Mouse (Mus musculus) midbrain, embryonic 11.5 days (tissue): ENCODE results near the gene Fam117b. TPM values are rescaled to one million over a fixed set of nuclear protein-coding genes. Genes with fewer than 3 reads are reported as not detected.

Experiments
- ATAC-seq: fragments of 200-750 bp; cut with Nextera tagmentation; 2 replicates; pipeline ENCODE4 v1.8.0; 2017; ENCODE audit warnings: moderate TSS enrichment, moderate library complexity; ENCODE audit not compliant: low FRiP score
- DNase-seq: peaks from one replicate; pipeline ENCODE4 v3.0.0; 2015; ENCODE audit warnings: low spot score; ENCODE audit errors: missing footprints
- H3K27ac ChIP-seq: fragments of 300-500 bp; sonication (generic); 2 replicates; pipeline ENCODE4 v1.5.1; 2014; ENCODE audit warnings: low read depth, low read length
- H3K27me3 ChIP-seq: fragments of 300-500 bp; sonication (generic); 2 replicates; pipeline ENCODE4 v1.6.1; 2014; ENCODE audit warnings: mild to moderate bottlenecking, low read length, moderate library complexity, mixed read lengths; ENCODE audit not compliant: control insufficient read depth, insufficient read depth
- H3K36me3 ChIP-seq: fragments of 300-500 bp; sonication (generic); 2 replicates; pipeline ENCODE4 v1.6.1; 2014; ENCODE audit warnings: mild to moderate bottlenecking, low read length, moderate library complexity, mixed read lengths; ENCODE audit not compliant: control insufficient read depth, insufficient read depth
- H3K4me1 ChIP-seq: fragments of 300-500 bp; sonication (generic); 2 replicates; pipeline ENCODE4 v1.6.1; 2014; ENCODE audit warnings: low read length; ENCODE audit not compliant: control insufficient read depth, insufficient read depth
- H3K4me2 ChIP-seq: fragments of 300-500 bp; sonication (generic); 2 replicates; pipeline ENCODE4 v1.6.1; 2014; ENCODE audit warnings: mild to moderate bottlenecking, moderate library complexity
- H3K4me3 ChIP-seq: fragments of 300-500 bp; sonication (generic); 2 replicates; pipeline ENCODE4 v1.5.1; 2014; ENCODE audit warnings: low read depth, low read length
- H3K9ac ChIP-seq: fragments of 300-500 bp; sonication (generic); 2 replicates; pipeline ENCODE4 v1.6.1; 2014; ENCODE audit warnings: low read length
- H3K9me3 ChIP-seq: fragments of 300-500 bp; sonication (generic); 2 replicates; pipeline ENCODE4 v1.6.1; 2016; ENCODE audit warnings: low read length; ENCODE audit not compliant: control insufficient read depth
- WGBS: fragments of 180-500 bp; shearing (Covaris S2); extraction: QIAGEN DNeasy Blood & Tissue Kit; methylation state at CpG from one replicate; pipeline ENCODE4 v1.1.7; 2014; 5-methylcytosine and 5-hydroxymethylcytosine counted together
- polyA plus RNA-seq: library from polyadenylated mRNA; unstranded; fragments of >200 nt; fragmentation: Nextera tagmentation; extraction: Ambion mirVana; gene quantifications from 2 replicates; pipeline ENCODE4 v1.2.1, GENCODE M21; 2014

Fam117b gene
- polyA plus RNA-seq, 1 experiment from 2014 or later: 14.6 TPM

DNA sequence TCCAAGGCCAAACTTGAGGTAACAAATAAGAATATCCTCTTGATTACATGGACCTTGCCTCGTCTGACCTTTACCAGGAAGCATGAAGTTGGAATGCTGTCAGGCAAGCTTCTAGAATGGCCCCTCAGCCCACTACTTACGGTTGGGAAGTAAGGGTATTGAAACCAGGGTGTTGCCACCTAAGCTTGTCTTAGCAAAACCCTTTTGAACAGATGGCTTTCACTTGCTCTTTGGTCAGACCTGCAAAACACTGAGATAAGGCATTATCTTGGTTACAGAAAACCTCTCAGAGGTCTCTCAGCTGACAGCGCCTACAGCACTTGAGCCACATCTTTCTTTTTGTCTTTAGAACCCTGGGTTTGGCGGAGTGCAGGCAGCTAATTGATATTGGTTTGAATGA, 18.8 kb upstream of the Fam117b start:
- Histone ChIP-seq H3K27ac (no peak overlapping the region), H3K27me3 (no peaks in the 10 kb centered on the region), H3K9me3 (no peaks in the 10 kb centered on the region), H3K36me3 (no peaks in the 10 kb centered on the region), H3K4me1 (no peaks in the 10 kb centered on the region), H3K9ac (no peak overlapping the region), H3K4me2 (no peak overlapping the region), H3K4me3 (no peak overlapping the region)
- 80% methylated on average over 4 of the region's 4 CpGs for WGBS
- ATAC-seq: no peak
- DNase-seq: no peak

- H3K9me3 ChIP-seq: no peaks in the 10 kb centered on the region
These were observed 17.4 kb upstream of the Fam117b start for GRCm38 (mm10) chr1:59895456-59895855.

GRCm38 (mm10) chr1:59897147-59897798, 15.5 kb upstream of the Fam117b start:
- DNase-seq: no peak
- WGBS: 62% methylated on average over 5 of the region's 5 CpGs

More at GRCm38 (mm10) chr1:59895456-59895855, 17.4 kb upstream of the Fam117b start:
- Histone ChIP-seq H3K4me2 (no peak overlapping the region), H3K4me3 (no peak overlapping the region), H3K9ac (no peak overlapping the region), H3K36me3 (no peaks in the 10 kb centered on the region), H3K4me1 (no peaks in the 10 kb centered on the region), H3K27ac (no peak overlapping the region), H3K27me3 (no peaks in the 10 kb centered on the region)
- DNase-seq (no peak), ATAC-seq (no peak)
- 62% methylated on average over 4 of the region's 4 CpGs for WGBS

GRCm38 (mm10) chr1:59899679-59900078, 13.1 kb upstream of the Fam117b start:
- Histone ChIP-seq H3K27ac (no peak overlapping the region), H3K9me3 (no peaks in the 10 kb centered on the region)
- 89% methylated on average over 2 of the region's 2 CpGs for WGBS

More at GRCm38 (mm10) chr1:59897147-59897798, 15.5 kb upstream of the Fam117b start:
- Histone ChIP-seq H3K4me3 (no peak overlapping the region), H3K4me2 (no peak overlapping the region), H3K4me1 (no peaks in the 10 kb centered on the region), H3K36me3 (no peaks in the 10 kb centered on the region), H3K9ac (no peak overlapping the region), H3K27me3 (no peaks in the 10 kb centered on the region), H3K27ac (no peak overlapping the region), H3K9me3 (no peaks in the 10 kb centered on the region)
- no peak for ATAC-seq

DNA sequence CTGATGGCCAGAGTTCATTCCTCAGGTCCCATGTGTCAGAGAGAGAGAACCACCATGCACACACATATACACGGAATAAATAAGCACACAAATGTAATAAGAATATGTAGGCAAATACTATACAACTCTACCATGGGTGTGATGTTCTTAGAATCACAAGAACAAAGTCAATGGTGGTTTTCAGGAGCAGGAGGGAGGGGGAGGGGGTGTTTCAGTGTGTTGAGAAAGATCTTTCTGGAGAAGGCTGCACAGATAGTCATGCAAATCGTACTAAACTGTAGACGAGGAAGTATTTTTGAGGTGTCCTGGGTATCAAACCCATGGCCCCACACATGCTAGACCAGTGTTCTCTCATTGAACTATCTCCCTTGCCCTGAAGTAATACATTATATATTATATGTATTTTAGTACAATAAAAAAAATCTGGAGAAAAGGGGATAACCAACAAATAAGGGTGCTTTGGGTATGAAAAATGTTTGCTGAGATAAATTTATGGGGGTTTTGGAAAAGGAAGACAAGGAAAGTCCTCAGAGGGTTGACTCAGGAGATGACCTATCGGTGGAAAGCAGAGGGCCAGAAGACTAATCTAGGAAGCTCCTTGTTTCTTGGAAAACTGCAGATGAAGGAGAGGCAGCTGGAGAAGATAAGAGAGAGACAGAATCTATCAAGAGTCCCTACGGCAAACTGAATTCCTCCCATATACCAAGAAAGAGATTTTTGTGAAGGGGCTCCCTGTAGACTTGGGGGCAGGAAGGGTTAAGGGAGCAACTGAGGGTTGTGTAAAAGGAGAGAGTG, 11.5 kb upstream of the Fam117b start:
- 92% methylated on average over 5 of the region's 5 CpGs for WGBS
- Histone ChIP-seq H3K4me3 (no peak overlapping the region), H3K36me3 (no peaks in the 10 kb centered on the region), H3K27ac (no peak overlapping the region), H3K27me3 (no peaks in the 10 kb centered on the region), H3K9me3 (no peaks in the 10 kb centered on the region), H3K4me2 (no peak overlapping the region), H3K4me1 (no peaks in the 10 kb centered on the region), H3K9ac (no peak overlapping the region)
- ATAC-seq: no peak
- DNase-seq: no peak

More at GRCm38 (mm10) chr1:59899679-59900078, 13.1 kb upstream of the Fam117b start:
- Histone ChIP-seq H3K27me3 (no peaks in the 10 kb centered on the region), H3K9ac (no peak overlapping the region), H3K4me1 (no peaks in the 10 kb centered on the region), H3K36me3 (no peaks in the 10 kb centered on the region), H3K4me2 (no peak overlapping the region), H3K4me3 (no peak overlapping the region)
- DNase-seq (no peak), ATAC-seq (no peak)

DNA sequence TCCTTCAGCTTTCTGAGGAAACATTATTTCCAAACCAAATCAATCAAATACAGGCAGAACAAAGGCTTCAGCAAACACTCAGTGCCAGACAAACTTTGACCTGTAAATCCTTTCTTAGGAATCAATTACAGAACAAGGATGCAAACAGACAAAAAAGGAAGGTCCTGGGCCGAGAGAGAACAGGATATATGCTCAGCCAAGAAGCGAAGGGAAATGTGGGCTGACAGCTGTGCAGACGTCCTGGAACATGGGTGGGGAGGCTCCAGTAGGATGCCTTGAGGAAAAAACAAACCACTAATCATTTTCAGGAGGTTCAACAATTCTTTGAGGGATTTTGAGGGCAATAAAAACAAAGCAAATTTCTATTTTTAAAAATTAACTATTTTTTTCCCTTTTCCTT, 10.2 kb upstream of the Fam117b start:
- no peaks in the 10 kb centered on the region for H3K27me3 ChIP-seq
- no peak for DNase-seq
- WGBS: 33% methylated on average over 3 of the region's 3 CpGs

DNA sequence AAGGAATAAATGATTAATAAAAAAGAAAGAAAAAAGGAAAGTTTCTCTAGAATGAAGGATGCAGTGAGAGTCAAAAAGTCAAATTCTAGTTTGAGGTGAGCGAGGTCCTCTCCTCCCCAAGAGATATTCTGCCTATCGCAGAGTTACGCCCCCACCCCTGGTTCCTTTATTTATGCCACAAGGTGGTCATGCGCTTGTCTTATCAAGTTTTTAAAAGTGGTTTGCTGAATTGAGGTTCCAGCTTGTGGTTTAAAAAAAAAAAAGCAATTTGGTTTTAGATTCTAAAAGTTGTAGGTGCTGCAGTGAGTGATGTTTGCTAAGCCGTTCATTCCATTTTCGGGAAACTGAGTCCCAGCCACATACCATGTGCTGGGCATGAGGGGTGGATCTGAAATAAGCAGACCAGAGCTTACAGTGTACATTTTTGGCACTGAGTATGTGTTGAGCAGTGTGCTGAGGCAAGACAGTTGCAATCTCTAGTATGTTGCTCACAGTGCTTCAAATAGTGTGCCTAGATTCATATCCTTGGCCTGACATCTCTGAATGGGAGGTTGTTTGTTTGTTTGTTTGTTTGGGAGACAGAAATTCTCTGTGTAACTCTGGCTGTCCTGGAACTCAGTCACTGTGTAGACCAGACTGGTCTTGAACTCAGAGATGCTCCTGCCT, 8.0 kb upstream of the Fam117b start:
- Histone ChIP-seq H3K36me3 (no peaks in the 10 kb centered on the region), H3K9me3 (no peaks in the 10 kb centered on the region), H3K9ac (no peak overlapping the region), H3K27ac (no peak overlapping the region), H3K4me2 (no peak overlapping the region), H3K4me1 (no peaks in the 10 kb centered on the region), H3K27me3 (no peaks in the 10 kb centered on the region), H3K4me3 (no peak overlapping the region)
- 95% methylated on average over 6 of the region's 6 CpGs for WGBS
- DNase-seq: no peak
- ATAC-seq: no peak

More for the DNA sequence above, 10.2 kb upstream of the Fam117b start:
- Histone ChIP-seq H3K4me3 (no peak overlapping the region), H3K27ac (no peak overlapping the region), H3K36me3 (no peaks in the 10 kb centered on the region), H3K9me3 (no peaks in the 10 kb centered on the region), H3K9ac (no peak overlapping the region), H3K4me1 (no peaks in the 10 kb centered on the region), H3K4me2 (no peak overlapping the region)
- no peak for ATAC-seq

DNA sequence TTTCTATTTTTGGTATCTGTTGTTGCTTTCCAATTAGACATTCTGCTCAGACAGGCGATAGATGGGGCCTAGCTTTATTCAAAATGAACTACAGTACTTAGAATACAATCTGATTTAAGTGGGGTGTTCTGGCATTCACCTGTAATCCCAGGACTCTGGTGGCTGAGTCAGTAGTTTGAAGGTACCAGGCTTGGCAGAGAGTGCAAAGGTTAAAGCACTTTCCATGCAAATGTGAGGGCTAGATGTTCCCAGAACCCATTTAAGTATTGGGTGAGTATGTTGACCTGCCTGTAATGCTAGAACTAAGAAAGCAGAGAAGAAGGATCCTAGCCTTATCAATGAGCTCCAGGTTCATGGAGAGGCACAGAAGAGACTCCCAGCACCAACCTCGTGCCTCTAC, 6.9 kb upstream of the Fam117b start:
- 85% methylated on average over 2 of the region's 2 CpGs for WGBS
- ATAC-seq (no peak), DNase-seq (no peak)

More for the DNA sequence above, 6.9 kb upstream of the Fam117b start:
- H3K36me3 ChIP-seq: no peaks in the 10 kb centered on the region
- no peak overlapping the region for H3K4me2 ChIP-seq
- no peak overlapping the region for H3K4me3 ChIP-seq
- no peaks in the 10 kb centered on the region for H3K9me3 ChIP-seq
- H3K27ac ChIP-seq: no peak overlapping the region
- no peaks in the 10 kb centered on the region for H3K27me3 ChIP-seq
- no peak overlapping the region for H3K9ac ChIP-seq
- no peaks in the 10 kb centered on the region for H3K4me1 ChIP-seq
